Mouse (Mus musculus): ENCODE data around the gene Hmgb1.

- TF ChIP-seq CTCF (IDR thresholded peaks at IDR 0.05; ENCODE audit: low read depth) (no peak), EP300 (optimal IDR thresholded peaks at IDR 0.05) (no peak)
Measured at GRCm38 (mm10) chr5:149005701-149006361, 178.5 kb downstream of the Hmgb1 start.
